Mouse (Mus musculus) CD4-positive, CD25-positive, alpha-beta regulatory T cell, adult 9 weeks (primary cell): ENCODE measurements around the gene Rsg1. TPM values are rescaled to one million over a fixed set of nuclear protein-coding genes. Genes with fewer than 3 reads are reported as not detected.

ENCODE experiments used
- polyA plus RNA-seq: library from polyadenylated mRNA; unstranded; fragments of 100-300 nt; shearing (Covaris generic); gene quantifications from one replicate; pipeline ENCODE4 v1.2.1, GENCODE M21; 2017

Rsg1 gene
- 5.8 TPM for polyA plus RNA-seq

GRCm38 (mm10) chr4:141213770-141214336, at the start of gene Rsg1:
Gene Rsg1 (plus strand): TSS chr4:141213956.

DNA sequence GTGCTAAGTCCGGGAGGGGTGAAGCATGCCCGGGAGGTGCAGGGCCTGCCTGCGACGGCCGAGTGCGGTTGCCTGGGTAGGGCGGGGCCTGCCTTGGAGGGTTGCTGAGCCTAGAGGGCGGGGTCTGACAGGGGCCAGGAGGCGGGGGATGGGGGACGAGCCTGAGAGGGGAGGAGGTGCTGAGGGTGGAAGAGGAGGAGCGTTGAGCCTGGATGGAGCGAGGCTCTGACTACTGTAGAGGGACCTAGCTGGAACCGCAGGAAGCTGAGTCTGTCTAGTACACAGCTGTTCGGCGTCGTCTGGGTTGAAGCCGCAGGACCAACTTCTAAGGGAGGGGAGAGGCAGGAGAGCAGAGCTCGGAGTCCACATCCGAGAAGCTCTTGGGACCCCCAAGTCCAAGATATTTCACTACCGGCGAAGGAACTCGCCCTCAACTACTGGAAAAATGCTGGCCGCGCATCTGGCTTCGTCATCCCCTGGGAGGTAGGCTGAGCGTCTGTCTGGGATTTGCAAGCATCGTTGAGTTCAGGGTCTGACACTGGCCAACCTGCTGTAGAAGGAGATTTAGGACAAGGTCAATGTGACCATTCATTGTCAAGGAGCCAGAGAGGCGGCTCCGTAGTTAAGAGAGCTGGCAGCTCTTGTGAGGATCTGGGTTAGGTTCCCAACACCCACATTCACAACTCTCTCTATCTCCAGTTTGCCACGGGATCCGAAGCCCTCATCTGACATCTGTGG, 25.8 kb downstream of the Rsg1 start, which contains the start of gene Arhgef19:
Gene Arhgef19 (plus strand): TSS at position 112 of the 738 bp plus-strand sequence.

Other genes starting within 250 kb of the Rsg1 start
- gene Atp13a2, start 227.1 kb upstream of the Rsg1 start, polyA plus RNA-seq = 6.6 TPM
- gene Mfap2, start 203.5 kb upstream of the Rsg1 start, polyA plus RNA-seq = not detected
- 0.50 TPM for gene Crocc, start 153.4 kb upstream of the Rsg1 start, polyA plus RNA-seq
- gene Necap2, start 135.6 kb upstream of the Rsg1 start, polyA plus RNA-seq = 168 TPM
- gene Spata21, start 125.6 kb upstream of the Rsg1 start, polyA plus RNA-seq = 0.66 TPM
- gene Szrd1, start 74.2 kb upstream of the Rsg1 start, polyA plus RNA-seq = 79.6 TPM
- gene Fbxo42, start 66.0 kb upstream of the Rsg1 start, polyA plus RNA-seq = 9.3 TPM
- gene Arhgef19, start 25.5 kb downstream of the Rsg1 start, polyA plus RNA-seq = not detected
- gene Epha2, start 87.3 kb downstream of the Rsg1 start, polyA plus RNA-seq = not detected
- gene Fam131c, start 154.3 kb downstream of the Rsg1 start, polyA plus RNA-seq = not detected
- gene Clcnka, start 184.8 kb downstream of the Rsg1 start, polyA plus RNA-seq = not detected
- gene Clcnkb, start 202.1 kb downstream of the Rsg1 start, polyA plus RNA-seq = not detected
- gene Hspb7, start 206.8 kb downstream of the Rsg1 start, polyA plus RNA-seq = not detected
- gene Srarp, start 222.1 kb downstream of the Rsg1 start, polyA plus RNA-seq = not detected
- gene Zbtb17, start 230.7 kb downstream of the Rsg1 start, polyA plus RNA-seq = 42.6 TPM